Mouse (Mus musculus): ENCODE results near the gene Itgb1bp1. TPM values are rescaled to one million over a fixed set of nuclear protein-coding genes. Genes with fewer than 3 reads are reported as not detected.

The Itgb1bp1 gene
- 29.8 and 37.5 TPM in 2 replicates for total RNA-seq (2014; rRNA removed; ENCODE audit: low replicate concordance)
- polyA plus RNA-seq (2015; fragmentation: Nextera tagmentation; extraction: Ambion mirVana), result 42.1 and 43.4 TPM in 2 replicates

- peaks cover 21% of the 10 kb centered on the region for H3K4me1 ChIP-seq (ENCODE audit: control insufficient read depth, insufficient read depth)
- H3K9me3 ChIP-seq (replicated peaks; ENCODE audit: control insufficient read depth, low read length), result no peaks in the 10 kb centered on the region
- peak; percentile 96 for ATAC-seq (ENCODE audit: insufficient read depth, low read depth)
- H3K9ac ChIP-seq (replicated peaks; ENCODE audit: low read depth, low read length), result peak within 1 kb of the TSS; percentile 91
- no peaks in the 10 kb centered on the region for H3K27me3 ChIP-seq (ENCODE audit: control insufficient read depth, insufficient read depth, low read length)
- WGBS, result under 1% methylated on average over 28 of the region's 28 CpGs
- peak within 1 kb of the TSS; percentile 88 for H3K27ac ChIP-seq (ENCODE audit: low read depth)
- DNase-seq (ENCODE audit: low spot score), result peak; percentile 99
- TF ChIP-seq CTCF (IDR thresholded peaks at IDR 0.05; ENCODE audit: low read depth) (no peak), EP300 (IDR thresholded peaks at IDR 0.05; ENCODE audit: low read depth) (no peak; the same call in 1 of the 2 replicates)
- peak within 1 kb of the TSS; percentile 95 for H3K4me3 ChIP-seq (ENCODE audit: low read depth, low read length)
- peaks cover 10% of the 10 kb centered on the region for H3K36me3 ChIP-seq (replicated peaks; ENCODE audit: control insufficient read depth, insufficient read depth, low read length)
- H3K4me2 ChIP-seq (ENCODE audit: low read depth, low read length), result peak within 1 kb of the TSS; percentile 96
Observed at GRCm38 (mm10) chr12:21286243-21286622, at the start of gene Itgb1bp1. TSS of gene Itgb1bp1 (minus strand) at chr12:21286284.

- no peak for TF ChIP-seq CTCF (IDR thresholded peaks at IDR 0.05; ENCODE audit: low read depth)
- TF ChIP-seq EP300 (IDR thresholded peaks at IDR 0.05; ENCODE audit: low read depth), result no peak
- 69% methylated on average over 7 of the region's 7 CpGs for WGBS
- Histone ChIP-seq H3K4me1 (ENCODE audit: control insufficient read depth, insufficient read depth) (0 out of 2 replicates have a peak, but pooled peaks cover 6% of the 10 kb centered on the region), H3K9ac (replicated peaks; ENCODE audit: low read depth, low read length) (no peak overlapping the region), H3K27ac (ENCODE audit: low read depth) (no peak overlapping the region), H3K9me3 (replicated peaks; ENCODE audit: control insufficient read depth, low read length) (no peaks in the 10 kb centered on the region), H3K36me3 (replicated peaks; ENCODE audit: control insufficient read depth, insufficient read depth, low read length) (peaks cover 71% of the 10 kb centered on the region), H3K4me2 (ENCODE audit: low read depth, low read length) (no peak overlapping the region), H3K27me3 (ENCODE audit: control insufficient read depth, insufficient read depth, low read length) (no peaks in the 10 kb centered on the region), H3K4me3 (ENCODE audit: low read depth, low read length) (no peak overlapping the region)
- DNase-seq (ENCODE audit: low spot score) (no peak), ATAC-seq (ENCODE audit: insufficient read depth, low read depth) (no peak)
Observed at GRCm38 (mm10) chr12:21335869-21336268, 49.8 kb upstream of the Itgb1bp1 start.

- no peaks in the 10 kb centered on the region for H3K9me3 ChIP-seq (replicated peaks; ENCODE audit: control insufficient read depth, low read length)
- no peak for TF ChIP-seq EP300 (IDR thresholded peaks at IDR 0.05; ENCODE audit: low read depth)
- TF ChIP-seq CTCF (IDR thresholded peaks at IDR 0.05; ENCODE audit: low read depth), result no peak
- no peak for DNase-seq (ENCODE audit: low spot score)
- H3K27ac ChIP-seq (ENCODE audit: low read depth), result no peak overlapping the region
- no peak overlapping the region for H3K4me2 ChIP-seq (ENCODE audit: low read depth, low read length)
- 84% methylated on average over 5 of the region's 5 CpGs for WGBS
- H3K4me3 ChIP-seq (ENCODE audit: low read depth, low read length), result no peak overlapping the region
- H3K4me1 ChIP-seq (ENCODE audit: control insufficient read depth, insufficient read depth), result 0 out of 2 replicates have a peak, but pooled peaks cover 6% of the 10 kb centered on the region
- H3K27me3 ChIP-seq (ENCODE audit: control insufficient read depth, insufficient read depth, low read length), result no peaks in the 10 kb centered on the region
- ATAC-seq (ENCODE audit: insufficient read depth, low read depth), result no peak
- H3K9ac ChIP-seq (replicated peaks; ENCODE audit: low read depth, low read length), result no peak overlapping the region
- H3K36me3 ChIP-seq (replicated peaks; ENCODE audit: control insufficient read depth, insufficient read depth, low read length), result peaks cover 71% of the 10 kb centered on the region
Observed at GRCm38 (mm10) chr12:21333766-21334165, 47.7 kb upstream of the Itgb1bp1 start.

GRCm38 (mm10) chr12:21333021-21333420 lies 46.9 kb upstream of the Itgb1bp1 start:
- TF ChIP-seq EP300 (IDR thresholded peaks at IDR 0.05; ENCODE audit: low read depth) (no peak), CTCF (IDR thresholded peaks at IDR 0.05; ENCODE audit: low read depth) (no peak)
- Histone ChIP-seq H3K36me3 (replicated peaks; ENCODE audit: control insufficient read depth, insufficient read depth, low read length) (peaks cover 74% of the 10 kb centered on the region), H3K4me3 (ENCODE audit: low read depth, low read length) (no peak overlapping the region), H3K4me2 (ENCODE audit: low read depth, low read length) (no peak overlapping the region), H3K4me1 (ENCODE audit: control insufficient read depth, insufficient read depth) (0 out of 2 replicates have a peak, but pooled peaks cover 6% of the 10 kb centered on the region), H3K27me3 (ENCODE audit: control insufficient read depth, insufficient read depth, low read length) (no peaks in the 10 kb centered on the region), H3K9me3 (replicated peaks; ENCODE audit: control insufficient read depth, low read length) (no peaks in the 10 kb centered on the region), H3K27ac (ENCODE audit: low read depth) (no peak overlapping the region), H3K9ac (replicated peaks; ENCODE audit: low read depth, low read length) (no peak overlapping the region)
- WGBS, result 86% methylated on average over 7 of the region's 7 CpGs
- no peak for ATAC-seq (ENCODE audit: insufficient read depth, low read depth)
- DNase-seq (ENCODE audit: low spot score), result no peak

- Histone ChIP-seq H3K4me1 (ENCODE audit: control insufficient read depth, insufficient read depth) (0 out of 2 replicates have a peak, but pooled peaks cover 6% of the 10 kb centered on the region), H3K9me3 (replicated peaks; ENCODE audit: control insufficient read depth, low read length) (no peaks in the 10 kb centered on the region), H3K9ac (replicated peaks; ENCODE audit: low read depth, low read length) (no peak overlapping the region), H3K27me3 (ENCODE audit: control insufficient read depth, insufficient read depth, low read length) (no peaks in the 10 kb centered on the region), H3K4me3 (ENCODE audit: low read depth, low read length) (no peak overlapping the region), H3K4me2 (ENCODE audit: low read depth, low read length) (no peak overlapping the region), H3K27ac (ENCODE audit: low read depth) (no peak overlapping the region), H3K36me3 (replicated peaks; ENCODE audit: control insufficient read depth, insufficient read depth, low read length) (peaks cover 78% of the 10 kb centered on the region)
- DNase-seq (ENCODE audit: low spot score) (no peak), ATAC-seq (ENCODE audit: insufficient read depth, low read depth) (no peak)
- WGBS, result 78% methylated on average over 6 of the region's 6 CpGs
- TF ChIP-seq EP300 (IDR thresholded peaks at IDR 0.05; ENCODE audit: low read depth) (no peak), CTCF (IDR thresholded peaks at IDR 0.05; ENCODE audit: low read depth) (no peak)
Observed at GRCm38 (mm10) chr12:21331711-21332110, 45.6 kb upstream of the Itgb1bp1 start.

Measured in heart, postnatal 0 days (tissue).